Mouse (Mus musculus) layer of hippocampus, postnatal 36 days (tissue): Measurements from ENCODE around the gene Cep112. TPM values are rescaled to one million over a fixed set of nuclear protein-coding genes. Genes with fewer than 3 reads are reported as not detected.

ENCODE experiments used
- total RNA-seq, 2 experiments: library from RNA; stranded (reverse); gene quantifications; 2 replicates each; pipeline ENCODE4 v1.2.3; 2021

The Cep112 gene
- total RNA-seq, 2 experiments from 2014 or later: 22.4 to 27.4 TPM

Other genes with a start within 250 kb of the Cep112 start
- gene Apoh, start 81.8 kb upstream of the Cep112 start, total RNA-seq: under 1 TPM; 0.80 to 0.86 TPM
- 100 to 1,000 TPM; 230 to 239 TPM for gene Prkca, start 81.3 kb upstream of the Cep112 start, total RNA-seq